Comparison of ENCODE assay signal across 9 mouse cellular contexts in genomic region chr5:111530628-111531524, GRCm38 (mm10).
DNase-seq lines count a peak whose midpoint lies in the region; ATAC-seq lines count a peak whose summit lies in the region.
"Had no signal": no experiment of that assay in that cellular context is flagged by ENCODE, and none has a peak within 500 bp of the region (broad histone marks: within the 10 kb centered on the region; RNA-seq: fewer than 3 reads in every experiment).

No protein-coding gene starts in this region.

- H3K36me3 ChIP-seq in heart, embryonic 14.5 days (ENCODE audit: control insufficient read depth, insufficient read depth, low read length) = no peaks in the 10 kb centered on the region
- H3K36me3 ChIP-seq in limb, embryonic 12.5 days = no peaks in the 10 kb centered on the region
- H3K36me3 ChIP-seq in stomach, embryonic 14.5 days (ENCODE audit: control insufficient read depth, insufficient read depth, low read length) = no peaks in the 10 kb centered on the region

- H3K27me3 ChIP-seq in heart, embryonic 14.5 days (ENCODE audit: control insufficient read depth, insufficient read depth, low read length) = peaks cover 22% of the 10 kb centered on the region
- H3K27me3 ChIP-seq in limb, embryonic 12.5 days = peaks cover 46% of the 10 kb centered on the region
- no peaks in the 10 kb centered on the region for H3K27me3 ChIP-seq in stomach, embryonic 14.5 days (ENCODE audit: control insufficient read depth, insufficient read depth, low read length)

- DNase-seq in testis, postnatal 10 days (ENCODE audit: low spot score) = peak; percentile 48
- DNase-seq in testis, postnatal 14 days (ENCODE audit: low spot score) = no peak
- no peak for DNase-seq in T-cell, adult 2 months (ENCODE audit: low spot score)
- DNase-seq in right cerebral cortex, postnatal 25 days = no peak
- DNase-seq in spleen, adult 12 weeks (ENCODE audit: low spot score) = no peak

- ATAC-seq in heart, embryonic 14.5 days (ENCODE audit: insufficient number of reproducible peaks, insufficient read depth, low FRiP score, low read depth) = no peak
- peak; percentile 37; the same call in 1 of the 2 replicates for ATAC-seq in limb, embryonic 12.5 days (ENCODE audit: insufficient number of reproducible peaks, insufficient read depth, low FRiP score, low TSS enrichment, low read depth)
- no peak; the same call in 1 of the 2 replicates for ATAC-seq in stomach, embryonic 14.5 days (ENCODE audit: insufficient number of reproducible peaks, insufficient read depth, low FRiP score, low read depth)

- H3K4me3 ChIP-seq in heart, embryonic 14.5 days (ENCODE audit: control insufficient read depth in 1 of 2, insufficient read depth in 1 of 2, low read depth in 1 of 2, low read length in 2 of 2) = 0 out of 4 replicates have a peak overlapping the region, but pooled peaks of 1 of the 2 experiments have one; percentile 4
- H3K4me3 ChIP-seq in limb, embryonic 12.5 days (replicated peaks) = peak overlapping the region; percentile 5; the same call in 1 of the 2 replicates
- no peak overlapping the region for H3K4me3 ChIP-seq in stomach, embryonic 14.5 days (ENCODE audit: low read depth, low read length)
- H3K4me3 ChIP-seq: megakaryocyte, embryonic 14.5 days had no signal

- H3K27ac ChIP-seq in heart, embryonic 14.5 days (replicated peaks in 1 of 2; ENCODE audit: control insufficient read depth in 1 of 2, insufficient read depth in 1 of 2, low read depth in 2 of 2, low read length in 2 of 2) = no peak overlapping the region
- peak overlapping the region; percentile 59 for H3K27ac ChIP-seq in limb, embryonic 12.5 days
- H3K27ac ChIP-seq in stomach, embryonic 14.5 days (ENCODE audit: low read length) = no peak overlapping the region

- H3K4me2 ChIP-seq in heart, embryonic 14.5 days (ENCODE audit: low read length) = peak overlapping the region; percentile 52
- H3K4me2 ChIP-seq in limb, embryonic 12.5 days = peak overlapping the region; percentile 42
- H3K4me2 ChIP-seq in stomach, embryonic 14.5 days (replicated peaks; ENCODE audit: low read depth, low read length) = peak overlapping the region; percentile 38

- no peaks in the 10 kb centered on the region for H3K9me3 ChIP-seq in heart, embryonic 14.5 days (ENCODE audit: control insufficient read depth, low read length)
- no peaks in the 10 kb centered on the region for H3K9me3 ChIP-seq in limb, embryonic 12.5 days
- no peaks in the 10 kb centered on the region for H3K9me3 ChIP-seq in stomach, embryonic 14.5 days (ENCODE audit: control insufficient read depth, low read depth, low read length)
- H3K9me3 ChIP-seq: megakaryocyte, embryonic 14.5 days had no signal

- peak overlapping the region; percentile 42 for H3K9ac ChIP-seq in heart, embryonic 14.5 days (ENCODE audit: low read length)
- peak overlapping the region; percentile 18; the same call in 1 of the 2 replicates for H3K9ac ChIP-seq in limb, embryonic 12.5 days (replicated peaks)
- no peak overlapping the region for H3K9ac ChIP-seq in stomach, embryonic 14.5 days (replicated peaks; ENCODE audit: low read depth, low read length)

- WGBS in heart, embryonic 14.5 days = 30% methylated on average over 26 of the region's 26 CpGs
- 15% methylated on average over 26 of the region's 26 CpGs for WGBS in limb, embryonic 12.5 days
- WGBS in stomach, embryonic 14.5 days = 19% methylated on average over 26 of the region's 26 CpGs

- H3K4me1 ChIP-seq in heart, embryonic 14.5 days (ENCODE audit: control insufficient read depth in 2 of 2, insufficient read depth in 2 of 2, low read length in 2 of 2) = peaks cover 60 to 83% of the 10 kb centered on the region in 2 experiments
- peaks cover 62% of the 10 kb centered on the region for H3K4me1 ChIP-seq in limb, embryonic 12.5 days (replicated peaks)
- peaks cover 18% of the 10 kb centered on the region for H3K4me1 ChIP-seq in stomach, embryonic 14.5 days (ENCODE audit: control insufficient read depth, insufficient read depth, low read length)
